Mouse (Mus musculus) spleen, adult 2 months (tissue): ENCODE measurements around the gene Foxc1. TPM values are rescaled to one million over a fixed set of nuclear protein-coding genes. Genes with fewer than 3 reads are reported as not detected.

ENCODE experiments used
- DNase-seq, 2 experiments: peaks; one replicate each; pipeline versions ENCODE4 v3.0.0 to v3.0.0-alpha.2; 2012 to 2021; ENCODE audit warnings: low spot score in 2 of 2, low read depth in 1 of 2
- H3K27ac ChIP-seq: fragments of 200-500 bp; 2 replicates; pipeline ENCODE4 v1.5.1; 2012; ENCODE audit warnings: low read length, inconsistent platforms; ENCODE audit not compliant: insufficient read depth
- H3K27me3 ChIP-seq: fragments of 200-500 bp; 2 replicates; pipeline ENCODE4 v1.6.1; 2012; ENCODE audit warnings: mild to moderate bottlenecking, moderate library complexity, low read length, inconsistent platforms; ENCODE audit not compliant: control insufficient read depth, insufficient read depth
- H3K36me3 ChIP-seq: fragments of 200-500 bp; 2 replicates; pipeline ENCODE4 v1.6.1; 2012; ENCODE audit warnings: mild to moderate bottlenecking, low read length, inconsistent platforms; ENCODE audit not compliant: control insufficient read depth, insufficient read depth
- H3K4me1 ChIP-seq: fragments of 200-500 bp; 2 replicates; pipeline ENCODE4 v1.6.1; 2011; ENCODE audit warnings: inconsistent platforms; ENCODE audit not compliant: control insufficient read depth, insufficient read depth, insufficient read length
- H3K4me3 ChIP-seq: fragments of 200-500 bp; 2 replicates; pipeline ENCODE4 v1.5.1; 2011; ENCODE audit warnings: mild to moderate bottlenecking, inconsistent platforms; ENCODE audit not compliant: insufficient read depth, insufficient read length; ENCODE audit errors: extremely low read depth
- CTCF ChIP-seq: fragments of 200-500 bp; IDR thresholded peaks from 2 replicates; pipeline ENCODE4 v1.5.1; 2011; ENCODE audit warnings: mild to moderate bottlenecking, inconsistent platforms; ENCODE audit not compliant: insufficient read depth, insufficient read length, insufficient replicate concordance; ENCODE audit errors: extremely low read depth
- POLR2A ChIP-seq: fragments of 200-500 bp; IDR thresholded peaks from 2 replicates; pipeline ENCODE4 v1.6.1; 2011; ENCODE audit warnings: low read depth, low read length, inconsistent platforms
- WGBS: fragments of 180-500 bp; shearing (Covaris S2); methylation state at CpG from one replicate; pipeline ENCODE4 v1.1.7; 2018; 5-methylcytosine and 5-hydroxymethylcytosine counted together
- polyA plus RNA-seq: library from polyadenylated mRNA; depleted of rRNA; stranded (reverse); fragments of >200 nt; gene quantifications from 2 replicates; pipeline ENCODE4 v1.2.3, GENCODE M21; 2012

Gene Foxc1
- polyA plus RNA-seq, 1 experiment = 0.26 TPM

DNA sequence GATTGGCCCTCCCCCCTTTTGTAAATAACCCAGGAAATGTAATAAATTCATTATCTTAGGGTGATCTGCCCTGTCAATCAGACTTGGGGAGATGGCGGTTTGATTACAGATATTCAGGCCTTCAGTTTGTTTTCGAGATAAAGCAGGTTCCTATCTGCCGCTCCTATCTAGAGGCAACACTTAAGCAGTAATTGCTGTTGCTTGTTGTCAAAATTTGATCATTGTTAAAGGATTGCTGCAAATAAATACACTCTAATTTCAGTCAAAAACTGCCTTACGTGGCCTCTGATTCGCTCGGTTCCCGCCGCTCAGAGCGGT is 3.9 kb downstream of the Foxc1 start:
- H3K36me3 ChIP-seq = no peaks in the 10 kb centered on the region
- no peak for DNase-seq

DNA sequence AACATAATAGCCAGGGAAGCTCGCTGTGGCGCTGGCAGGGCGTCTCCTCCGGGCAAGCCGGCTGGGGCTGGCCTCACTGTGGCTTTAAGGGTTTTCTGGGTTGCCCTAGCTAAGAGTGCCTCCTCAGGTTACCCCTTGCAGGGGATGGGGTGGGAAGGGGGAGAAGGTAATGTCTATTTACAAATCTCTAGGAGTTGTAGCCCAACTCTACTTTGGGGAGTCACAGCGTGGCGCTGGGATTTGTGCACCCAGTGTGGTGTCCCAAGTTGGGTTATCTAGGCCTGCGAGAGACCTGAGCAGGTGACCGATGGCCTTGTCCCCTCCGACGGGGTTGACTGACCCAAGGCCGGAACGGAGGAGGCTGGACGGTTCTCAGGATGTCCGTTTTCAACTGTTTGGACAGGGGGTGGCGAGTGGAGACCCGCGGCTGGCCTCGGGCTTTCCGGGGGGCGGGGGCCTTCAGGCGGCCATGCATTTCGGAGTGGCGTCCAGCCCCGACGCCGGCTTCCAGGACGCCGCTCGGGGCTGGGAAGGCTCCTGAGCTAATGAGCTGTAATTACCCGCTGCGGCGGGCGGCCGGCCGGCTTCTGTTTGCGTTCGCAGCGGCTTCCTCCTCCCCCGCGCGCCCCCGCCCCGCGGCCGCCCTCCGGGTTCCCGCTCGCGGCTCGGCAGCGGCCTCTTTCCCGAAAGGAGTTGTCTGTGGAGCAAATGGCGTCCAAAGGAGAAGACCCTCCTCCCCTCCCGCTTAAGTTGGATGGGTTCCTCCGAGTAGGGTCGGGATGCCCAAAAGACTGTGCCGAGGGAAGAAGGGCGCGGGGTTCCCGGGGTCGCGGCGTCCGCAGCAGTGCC is 4.5 kb downstream of the Foxc1 start:
- TF ChIP-seq CTCF = no peak
- TF ChIP-seq POLR2A = no peak
- Histone ChIP-seq H3K4me3 (no peak overlapping the region), H3K27ac (no peak overlapping the region), H3K27me3 (peaks cover 40% of the 10 kb centered on the region), H3K4me1 (peaks cover 16% of the 10 kb centered on the region), H3K36me3 (no peaks in the 10 kb centered on the region)
- DNase-seq = no peak
- WGBS = 5% methylated on average over 61 of the region's 65 CpGs

More for the DNA sequence above, 3.9 kb downstream of the Foxc1 start:
- Histone ChIP-seq H3K27me3 (peaks cover 41% of the 10 kb centered on the region), H3K27ac (no peak overlapping the region), H3K4me3 (no peak overlapping the region), H3K4me1 (peaks cover 16% of the 10 kb centered on the region)
- TF ChIP-seq POLR2A (no peak), CTCF (no peak)
- 13% methylated on average over 9 of the region's 9 CpGs for WGBS

DNA sequence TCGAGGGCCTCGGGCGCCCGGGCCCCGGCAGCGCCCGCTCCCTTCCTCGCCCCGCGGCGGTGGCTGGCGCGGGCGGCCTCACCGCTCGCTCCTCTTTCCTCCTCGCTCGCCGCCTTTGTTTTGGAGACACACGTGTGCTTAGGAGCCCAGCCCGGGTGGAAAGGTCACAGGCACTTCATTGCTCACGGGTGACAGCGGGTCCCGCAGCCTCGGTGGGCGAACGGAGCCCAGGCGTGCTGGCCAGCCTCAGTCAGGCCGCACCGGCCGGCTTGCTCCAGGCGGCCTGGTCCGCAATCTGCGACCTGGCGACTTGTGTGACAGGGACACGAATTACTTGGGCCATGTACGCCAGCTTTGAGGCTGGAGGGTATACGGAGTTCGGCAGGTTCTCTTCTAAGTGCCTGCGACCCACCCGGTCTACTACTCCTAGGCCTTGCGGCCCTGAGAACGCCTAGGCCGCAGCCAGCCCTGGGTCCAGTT is 5.1 kb downstream of the Foxc1 start:
- H3K4me1 ChIP-seq = peaks cover 12% of the 10 kb centered on the region
- TF ChIP-seq CTCF (no peak), POLR2A (no peak)
- no peak overlapping the region for H3K4me3 ChIP-seq
- DNase-seq = no peak
- H3K27me3 ChIP-seq = peaks cover 35% of the 10 kb centered on the region
- H3K36me3 ChIP-seq = no peaks in the 10 kb centered on the region
- H3K27ac ChIP-seq = no peak overlapping the region
- 54% methylated on average over 44 of the region's 44 CpGs for WGBS

DNA sequence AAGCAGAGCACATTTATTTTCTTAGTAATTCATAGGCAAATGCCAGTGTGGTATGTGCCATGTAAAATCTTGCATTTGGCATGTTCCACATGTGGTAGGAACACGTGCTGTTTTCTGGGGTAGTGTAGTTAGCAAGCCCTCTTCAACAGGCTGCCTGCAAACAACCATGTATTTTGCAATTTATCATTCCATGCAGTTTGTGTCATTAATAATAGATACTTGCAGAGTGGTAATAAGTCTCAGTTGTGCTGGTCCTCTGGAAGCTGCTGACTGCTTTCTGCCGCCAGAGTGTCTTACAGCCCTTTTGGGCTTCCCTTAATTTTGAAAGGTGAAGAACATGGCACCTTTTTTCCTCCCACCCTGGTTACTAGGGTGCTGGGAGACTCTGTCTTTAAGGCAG is 6.3 kb downstream of the Foxc1 start:
- Histone ChIP-seq H3K36me3 (no peaks in the 10 kb centered on the region), H3K27me3 (peaks cover 24% of the 10 kb centered on the region), H3K4me3 (no peak overlapping the region), H3K4me1 (peaks cover 8% of the 10 kb centered on the region), H3K27ac (no peak overlapping the region)
- WGBS = 93% methylated on average over 2 of the region's 2 CpGs
- DNase-seq = no peak
- TF ChIP-seq POLR2A = no peak
- TF ChIP-seq CTCF = no peak

DNA sequence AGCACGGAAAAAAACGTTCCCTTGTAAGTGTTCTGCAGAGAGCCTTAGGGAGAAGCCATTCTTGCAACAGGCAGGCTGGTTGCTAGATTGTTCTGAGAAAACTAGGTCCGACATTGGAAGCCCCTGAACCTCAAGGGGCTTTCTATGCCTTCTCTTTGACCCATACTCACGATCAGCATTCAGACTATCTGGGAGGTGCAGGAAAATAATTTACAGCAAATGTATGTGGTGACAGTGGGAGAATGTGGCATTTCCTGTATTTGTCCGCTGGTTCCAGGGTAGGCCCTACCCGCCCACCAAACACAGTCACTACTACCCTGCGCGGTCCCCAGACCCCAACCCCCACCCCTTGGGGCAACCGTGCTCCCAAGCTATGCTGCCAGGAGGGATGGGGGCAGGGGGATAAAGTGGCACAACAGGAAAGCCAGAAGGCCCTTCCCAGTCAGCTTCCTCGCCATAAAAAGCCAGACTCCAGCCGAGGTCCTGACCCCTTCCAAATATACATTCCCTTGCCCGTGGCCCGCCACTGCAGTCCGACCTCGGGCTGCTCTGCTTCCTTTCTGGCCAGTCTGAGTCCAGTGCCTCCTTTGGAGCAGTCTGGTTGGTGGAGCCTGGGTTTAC is 9.1 kb downstream of the Foxc1 start:
- no peak for DNase-seq
- Histone ChIP-seq H3K4me3 (no peak overlapping the region), H3K36me3 (no peaks in the 10 kb centered on the region), H3K4me1 (no peaks in the 10 kb centered on the region; the same call in 1 of the 2 replicates), H3K27me3 (peaks cover 12% of the 10 kb centered on the region), H3K27ac (no peak overlapping the region)
- 84% methylated on average over 15 of the region's 15 CpGs for WGBS
- no peak for TF ChIP-seq CTCF
- no peak for TF ChIP-seq POLR2A

DNA sequence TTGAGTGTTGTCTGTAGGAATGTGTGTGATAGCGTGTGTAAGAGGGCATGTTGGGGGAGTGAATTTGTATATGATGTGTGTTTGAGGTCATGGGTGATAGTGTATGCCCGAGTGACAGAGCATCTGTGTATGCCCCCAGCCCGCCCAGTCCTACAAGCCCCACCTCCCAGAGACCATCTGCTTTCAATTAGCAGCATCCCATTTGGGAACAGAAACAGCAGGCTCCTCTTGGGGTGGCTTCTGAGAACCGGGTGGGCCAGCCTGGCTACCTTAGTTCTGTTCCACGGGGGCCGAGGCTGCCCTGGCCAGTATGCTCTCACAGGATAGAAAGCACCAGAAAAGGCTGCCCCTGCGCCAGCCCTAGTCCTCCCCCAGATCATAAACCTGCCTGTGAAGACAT is 11.9 kb downstream of the Foxc1 start:
- H3K27me3 ChIP-seq = no peaks in the 10 kb centered on the region
- no peak overlapping the region for H3K4me3 ChIP-seq
- DNase-seq = no peak
- H3K4me1 ChIP-seq = no peaks in the 10 kb centered on the region
- H3K27ac ChIP-seq = no peak overlapping the region
- no peaks in the 10 kb centered on the region for H3K36me3 ChIP-seq
- TF ChIP-seq POLR2A (no peak), CTCF (no peak)
- 85% methylated on average over 7 of the region's 7 CpGs for WGBS
